Mouse (Mus musculus) MN1 (cell line): ENCODE measurements around the gene Vdac2.

Source experiments
- DNase-seq: peaks from one replicate; pipeline ENCODE4 v3.0.0-alpha.2; 2016; ENCODE audit warnings: low spot score

Gene Vdac2

GRCm38 (mm10) chr14:21817453-21817852, 7.6 kb upstream of the Vdac2 start:
- no peak for DNase-seq

GRCm38 (mm10) chr14:21820880-21821505, 4.0 kb upstream of the Vdac2 start:
- no peak for DNase-seq

GRCm38 (mm10) chr14:21822307-21822706, 2.7 kb upstream of the Vdac2 start:
- no peak for DNase-seq

- peak; percentile 66 for DNase-seq
These were observed 2.2 kb upstream of the Vdac2 start for GRCm38 (mm10) chr14:21822795-21823374.

GRCm38 (mm10) chr14:21823897-21824296, 1.1 kb upstream of the Vdac2 start:
- no peak for DNase-seq

- no peak for DNase-seq
These were observed 901 bp downstream of the Vdac2 start for GRCm38 (mm10) chr14:21825786-21826491.

GRCm38 (mm10) chr14:21830876-21831767, 6.1 kb downstream of the Vdac2 start:
- peak; percentile 92 for DNase-seq

GRCm38 (mm10) chr14:21831830-21832403, 6.9 kb downstream of the Vdac2 start:
- DNase-seq = no peak

- no peak for DNase-seq
These were observed 13.4 kb downstream of the Vdac2 start for GRCm38 (mm10) chr14:21838336-21839017.

GRCm38 (mm10) chr14:21841819-21842592, 17.0 kb downstream of the Vdac2 start:
- DNase-seq = no peak

- no peak for DNase-seq
These were observed 18.2 kb downstream of the Vdac2 start for GRCm38 (mm10) chr14:21843263-21843662.

GRCm38 (mm10) chr14:21846827-21847380, 21.9 kb downstream of the Vdac2 start:
- no peak for DNase-seq

- peak; percentile 31 for DNase-seq
These were observed 22.5 kb downstream of the Vdac2 start for GRCm38 (mm10) chr14:21847381-21848165.

GRCm38 (mm10) chr14:21848166-21849154, 23.4 kb downstream of the Vdac2 start, which contains the start of gene Comtd1:
TSS of gene Comtd1 (minus strand) at chr14:21848977.
- DNase-seq = peak; percentile 92

GRCm38 (mm10) chr14:21849524-21850418, 24.7 kb downstream of the Vdac2 start:
- DNase-seq = no peak

- DNase-seq = no peak
These were observed 25.5 kb downstream of the Vdac2 start for GRCm38 (mm10) chr14:21850419-21851127.
